Mouse (Mus musculus): Measurements from ENCODE around the gene Hck. TPM values are rescaled to one million over a fixed set of nuclear protein-coding genes. Genes with fewer than 3 reads are reported as not detected.

Gene Hck
- polyA plus RNA-seq, 1 experiment, result 4.4 TPM

DNA sequence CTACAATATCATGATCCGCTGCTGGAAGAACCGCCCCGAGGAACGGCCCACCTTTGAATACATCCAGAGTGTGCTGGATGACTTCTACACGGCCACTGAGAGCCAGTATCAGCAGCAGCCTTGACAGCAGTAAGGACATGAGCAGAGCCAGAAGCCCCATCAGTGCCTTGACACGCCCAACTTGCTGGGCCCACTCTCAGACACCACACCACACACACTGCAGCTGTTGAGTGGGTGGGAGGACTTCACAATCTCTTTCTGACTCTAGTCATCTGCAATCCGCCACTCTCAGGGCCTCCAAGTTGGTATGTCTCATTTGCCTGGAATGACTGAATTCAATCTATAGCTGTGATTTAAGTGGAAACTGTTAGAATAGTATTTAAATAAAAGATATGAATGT, 42.8 kb downstream of the Hck start:
- DNase-seq (ENCODE audit: low read depth), result no peak

DNA sequence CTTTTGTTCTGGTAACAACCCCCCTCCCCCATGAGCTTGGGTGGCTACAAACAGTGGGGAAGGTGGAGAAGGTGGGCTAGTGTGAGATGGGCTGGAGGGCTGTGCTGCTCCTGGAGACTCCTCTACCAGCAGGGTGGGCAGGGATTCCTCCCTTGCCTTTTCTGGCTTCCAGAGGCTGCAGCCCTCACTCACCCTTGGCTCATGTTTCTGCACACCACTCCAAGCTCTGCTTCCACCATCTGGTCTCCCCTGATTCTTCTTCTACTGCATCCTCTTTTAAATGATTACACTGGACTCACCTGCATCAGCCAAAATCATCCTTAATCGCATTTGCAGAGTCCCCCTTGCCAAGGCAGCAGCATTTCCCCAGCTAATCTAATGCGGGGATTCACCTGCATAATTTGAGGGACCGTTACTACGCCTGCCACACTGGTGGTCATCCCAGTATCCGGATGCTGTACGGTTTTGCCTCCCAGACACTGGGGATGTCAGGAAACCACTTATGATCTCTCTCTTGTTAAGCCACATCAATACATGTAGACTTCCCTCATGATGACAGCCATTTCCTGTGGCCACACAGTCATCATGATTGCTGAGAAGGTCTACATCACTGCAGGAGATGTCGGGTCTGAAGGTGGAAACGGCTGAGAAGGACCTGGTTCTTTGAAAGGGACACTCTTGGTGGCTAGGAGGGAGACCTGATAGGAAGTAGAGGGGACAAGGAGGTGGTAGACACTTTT, 43.8 kb downstream of the Hck start:
- no peak for DNase-seq (ENCODE audit: low read depth)

DNA sequence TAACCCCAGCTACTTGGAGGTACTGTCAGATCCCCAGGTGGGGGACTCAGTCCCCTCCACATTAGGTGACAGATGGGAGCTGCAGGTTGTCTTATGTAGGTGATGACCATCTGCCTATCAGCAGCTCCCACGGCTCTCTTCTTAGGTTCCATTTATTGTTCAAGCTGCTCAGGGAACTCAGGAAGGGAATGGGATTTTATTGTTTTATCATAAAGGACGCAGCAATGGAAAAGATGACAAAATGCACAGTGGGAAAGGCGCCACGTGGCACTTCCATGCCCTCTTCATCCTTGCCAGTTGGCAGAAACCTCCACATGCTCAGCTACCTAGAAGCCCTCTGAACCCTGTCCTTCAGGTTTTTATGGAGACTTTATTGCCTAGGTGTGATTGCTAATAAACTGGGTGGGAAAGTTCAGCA, 44.8 kb downstream of the Hck start:
- no peak for DNase-seq (ENCODE audit: low read depth)

- no peak for DNase-seq (ENCODE audit: low read depth)
Observed at GRCm38 (mm10) chr2:153157270-153157669, 49.0 kb downstream of the Hck start.

DNA sequence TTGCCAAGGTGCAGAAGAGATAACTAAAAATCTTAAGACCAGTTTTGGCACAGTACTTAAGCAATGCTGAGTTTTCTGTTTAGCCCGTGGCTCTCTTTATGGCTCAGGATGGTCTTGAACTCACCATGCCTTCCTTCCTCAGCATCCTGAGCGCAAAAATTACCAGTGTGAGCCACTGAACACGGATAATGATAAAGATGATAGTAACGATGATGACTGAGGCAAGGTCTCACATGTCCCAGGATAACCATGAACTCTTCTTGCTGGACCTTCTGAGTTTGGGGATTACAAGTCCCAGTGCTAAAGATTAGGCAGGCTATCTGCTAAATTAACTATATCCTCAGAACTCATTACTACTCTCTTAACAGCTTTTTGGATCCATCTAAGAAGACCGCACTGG, 51.9 kb downstream of the Hck start:
- no peak for DNase-seq (ENCODE audit: low read depth)

GRCm38 (mm10) chr2:153160844-153161683, 52.8 kb downstream of the Hck start, which contains the start of gene Tm9sf4:
Tm9sf4 (plus strand) TSS chr2:153161303.
- peak; percentile 67 for DNase-seq (ENCODE audit: low read depth)

GRCm38 (mm10) chr2:153161684-153162080, 53.4 kb downstream of the Hck start:
- no peak for DNase-seq (ENCODE audit: low read depth)

DNA sequence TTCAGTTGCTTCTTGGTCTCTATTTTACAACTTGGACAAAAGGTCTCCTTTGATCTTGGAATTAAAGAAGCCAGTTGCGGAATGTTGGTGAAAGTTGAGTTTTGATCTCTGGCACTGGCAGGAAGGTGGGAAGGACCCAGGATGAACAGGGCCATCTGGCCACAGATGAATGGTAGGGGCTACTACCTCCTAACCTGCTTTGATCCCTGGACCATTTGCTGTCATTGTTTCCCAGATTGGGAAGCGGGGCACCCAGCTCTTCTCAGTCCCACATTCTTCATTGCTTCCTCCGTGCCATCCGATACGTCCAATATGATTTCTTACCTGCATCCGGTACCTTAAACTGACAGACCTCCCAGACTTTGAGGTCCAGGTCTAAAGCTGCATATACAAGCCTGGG, 58.9 kb downstream of the Hck start:
- DNase-seq (ENCODE audit: low read depth), result no peak

DNA sequence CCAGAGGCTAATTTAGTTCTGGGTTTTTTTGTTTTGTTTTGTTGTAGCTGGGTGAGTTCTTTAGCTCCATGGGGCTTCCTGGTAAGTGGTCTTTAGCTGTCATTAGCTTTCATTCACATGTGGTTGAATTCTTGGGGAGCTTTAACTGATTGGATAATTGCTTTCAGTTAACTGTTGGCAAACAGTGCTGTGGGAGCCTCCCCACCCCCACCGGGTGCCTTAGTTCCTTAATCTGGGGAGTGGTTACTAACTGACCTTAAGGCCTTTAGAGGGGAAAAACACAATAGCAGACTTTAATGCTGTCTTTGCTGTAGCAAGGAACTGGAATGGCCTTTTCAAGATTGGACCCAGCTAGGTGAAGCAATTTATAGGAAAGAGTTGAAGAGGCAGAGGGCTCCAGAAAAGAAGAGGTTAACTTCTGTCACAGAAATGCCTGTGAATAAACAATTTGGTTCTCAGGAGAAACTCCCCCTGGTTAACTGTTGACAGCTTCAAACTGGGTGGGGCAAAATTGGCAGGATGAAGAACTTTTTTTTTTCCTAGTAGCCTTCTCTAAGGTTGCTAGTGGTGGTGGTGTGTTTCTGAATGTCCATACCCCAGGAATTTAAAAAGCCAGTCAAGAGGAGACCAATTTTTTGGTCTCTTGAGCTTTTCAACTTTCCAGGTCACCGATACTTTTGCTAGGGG, 60.0 kb downstream of the Hck start:
- DNase-seq (ENCODE audit: low read depth), result no peak

- DNase-seq (ENCODE audit: low read depth), result no peak
Observed at GRCm38 (mm10) chr2:153170490-153171224, 62.4 kb downstream of the Hck start.

DNA sequence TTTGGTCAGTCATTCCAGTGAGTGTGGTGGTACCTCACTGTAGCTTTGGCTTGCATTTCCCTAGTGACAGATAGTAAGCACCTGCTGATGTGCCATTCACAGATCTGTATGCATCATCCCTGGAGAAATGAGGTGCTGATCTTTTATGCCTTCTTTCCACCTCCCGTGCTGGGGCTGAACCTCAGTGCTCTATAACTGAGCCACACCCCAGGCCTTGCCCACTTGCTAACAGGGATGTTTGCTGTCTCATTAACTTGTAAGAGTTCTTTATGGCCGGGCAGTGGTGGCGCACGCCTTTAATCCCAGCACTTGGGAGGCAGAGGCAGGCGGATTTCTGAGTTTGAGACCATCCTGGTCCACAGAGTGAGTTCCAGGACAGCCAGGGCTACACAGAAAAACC, 63.7 kb downstream of the Hck start:
- DNase-seq (ENCODE audit: low read depth), result no peak

- DNase-seq (ENCODE audit: low read depth), result no peak
Observed at GRCm38 (mm10) chr2:153175995-153176570, 67.8 kb downstream of the Hck start.

DNA sequence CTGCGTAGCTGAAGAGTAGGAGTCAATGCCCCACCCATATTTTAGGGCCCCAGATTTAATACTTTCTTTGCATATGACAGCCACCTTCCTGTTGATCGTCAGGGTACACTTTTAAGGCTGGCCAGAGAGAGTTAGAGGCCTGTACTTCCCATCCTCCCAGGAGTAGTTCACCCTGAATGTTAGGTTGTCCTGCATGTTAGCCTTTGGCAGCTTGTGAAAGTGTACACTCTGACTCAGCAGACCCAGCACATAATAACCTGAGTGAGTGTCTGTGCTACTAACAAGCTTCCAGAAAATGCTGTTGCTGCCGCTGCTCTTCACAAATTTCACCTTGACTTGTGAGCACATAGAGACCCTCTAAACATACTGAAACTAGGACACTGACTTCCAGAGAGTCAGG, 68.9 kb downstream of the Hck start:
- DNase-seq (ENCODE audit: low read depth), result no peak

- DNase-seq (ENCODE audit: low read depth), result no peak
Observed at GRCm38 (mm10) chr2:153179126-153179860, 71.0 kb downstream of the Hck start.

DNA sequence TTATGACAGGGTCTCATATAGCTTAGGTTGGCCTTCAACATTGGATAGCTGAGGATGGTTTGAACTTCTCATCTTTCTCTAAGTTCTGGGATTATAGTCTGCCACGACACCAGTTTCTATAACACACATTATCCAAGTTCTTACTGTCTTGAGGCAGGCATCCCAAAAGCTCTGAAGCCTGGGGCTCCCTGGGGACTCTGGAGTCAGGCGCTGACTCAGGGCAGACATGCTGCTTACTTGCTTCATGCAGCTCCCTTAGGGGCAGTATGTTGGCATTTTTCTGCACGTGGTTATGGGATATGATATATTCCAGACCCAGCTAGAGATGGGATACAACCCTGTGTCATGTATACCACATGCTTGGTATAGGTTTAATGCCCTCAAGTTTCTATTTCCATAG, 71.7 kb downstream of the Hck start:
- no peak for DNase-seq (ENCODE audit: low read depth)

GRCm38 (mm10) chr2:153186176-153186591, 77.9 kb downstream of the Hck start:
- DNase-seq (ENCODE audit: low read depth), result no peak

GRCm38 (mm10) chr2:153187848-153188247, 79.6 kb downstream of the Hck start:
- DNase-seq (ENCODE audit: low read depth), result no peak

DNA sequence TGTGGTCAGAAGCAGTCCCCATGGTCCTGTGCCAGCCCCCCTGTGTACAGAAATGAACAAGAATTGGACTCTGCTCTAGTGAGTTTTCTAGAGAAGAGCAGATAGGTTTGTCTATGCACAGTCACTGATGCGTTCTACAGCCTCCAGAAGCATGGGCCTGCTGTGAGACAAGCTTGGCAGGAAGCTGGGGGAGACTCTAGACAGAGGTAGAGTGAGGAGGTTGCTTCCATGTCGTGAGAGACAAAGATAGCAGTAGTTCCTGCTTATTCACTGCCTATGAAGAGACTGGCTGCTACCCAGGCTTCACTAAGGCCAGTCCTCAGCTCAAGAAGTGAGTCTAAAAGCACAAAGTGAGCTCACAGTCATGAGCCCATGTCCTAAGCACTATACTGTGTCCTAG, 83.0 kb downstream of the Hck start:
- no peak for DNase-seq (ENCODE audit: low read depth)

DNA sequence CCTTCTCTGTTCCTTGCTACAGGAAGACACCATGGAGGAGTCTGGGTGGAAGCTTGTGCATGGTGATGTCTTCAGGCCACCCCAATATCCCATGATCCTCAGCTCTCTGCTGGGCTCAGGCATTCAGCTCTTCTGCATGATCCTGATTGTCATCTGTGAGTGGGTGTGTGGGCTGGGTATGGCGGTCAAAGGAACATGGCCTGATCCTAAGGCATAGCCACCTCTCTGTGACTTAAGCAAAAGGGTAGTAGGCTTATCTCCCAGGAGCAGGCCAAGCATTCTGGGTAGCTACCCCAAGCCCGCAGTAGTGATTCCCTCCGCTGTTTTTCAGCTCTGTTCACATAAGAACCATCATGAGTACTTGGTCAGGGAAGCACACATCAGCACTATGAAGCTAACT, 86.0 kb downstream of the Hck start:
- no peak for DNase-seq (ENCODE audit: low read depth)

DNA sequence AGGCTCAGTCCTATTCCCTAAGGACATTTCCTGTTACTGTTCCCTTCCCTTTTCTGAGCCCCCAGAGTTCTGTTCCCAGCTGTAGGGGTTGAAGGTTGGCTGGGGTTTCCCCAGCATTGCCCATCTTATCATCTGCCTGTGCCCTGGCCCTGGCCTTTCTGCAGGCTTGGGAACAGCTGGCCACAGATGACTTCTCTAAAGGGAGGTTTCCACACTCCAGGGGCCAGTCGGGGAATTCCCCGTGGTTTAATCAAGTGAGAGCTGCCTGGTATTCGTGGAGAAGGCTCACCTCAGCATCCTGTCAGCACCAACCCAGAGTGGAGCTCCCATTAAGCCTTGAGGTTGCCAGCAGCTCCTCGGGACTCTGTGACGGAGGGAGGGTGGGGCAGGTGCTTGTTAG, 90.2 kb downstream of the Hck start:
- DNase-seq (ENCODE audit: low read depth), result no peak

DNA sequence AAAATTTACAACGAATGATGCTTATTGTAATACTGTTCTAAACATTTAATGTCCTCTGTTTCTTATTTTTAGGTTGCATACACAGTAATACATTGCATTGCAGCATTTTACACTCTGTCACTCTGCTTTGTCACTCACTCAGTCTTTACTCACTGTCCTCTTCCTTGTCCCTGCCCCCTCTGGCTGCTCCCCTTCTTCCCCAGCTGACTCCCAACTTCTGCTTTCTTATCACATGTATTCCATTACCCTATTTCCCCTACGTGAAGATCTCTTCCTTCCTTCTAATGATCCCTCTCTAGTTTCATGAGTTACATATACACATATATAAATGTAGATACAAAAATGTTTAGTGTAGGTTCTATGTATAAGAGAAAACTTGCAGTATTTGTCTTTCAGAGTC, 90.8 kb downstream of the Hck start:
- DNase-seq (ENCODE audit: low read depth), result no peak

Measured in gonadal fat pad, adult 2 months (tissue).